Mouse (Mus musculus) hematopoietic multipotent progenitor cell, adult 10-12 weeks (in vitro differentiated cells): ENCODE data around the gene Atg14. TPM values are rescaled to one million over a fixed set of nuclear protein-coding genes. Genes with fewer than 3 reads are reported as not detected.

Experiments
- polyA plus RNA-seq: library from polyadenylated mRNA; stranded (reverse); fragments of >175 nt; gene quantifications from 2 replicates; pipeline ENCODE4 v1.2.3, GENCODE M21; 2012; ENCODE audit warnings: low replicate concordance

The Atg14 gene
- polyA plus RNA-seq: 2.4 and 3.1 TPM in 2 replicates

DNA sequence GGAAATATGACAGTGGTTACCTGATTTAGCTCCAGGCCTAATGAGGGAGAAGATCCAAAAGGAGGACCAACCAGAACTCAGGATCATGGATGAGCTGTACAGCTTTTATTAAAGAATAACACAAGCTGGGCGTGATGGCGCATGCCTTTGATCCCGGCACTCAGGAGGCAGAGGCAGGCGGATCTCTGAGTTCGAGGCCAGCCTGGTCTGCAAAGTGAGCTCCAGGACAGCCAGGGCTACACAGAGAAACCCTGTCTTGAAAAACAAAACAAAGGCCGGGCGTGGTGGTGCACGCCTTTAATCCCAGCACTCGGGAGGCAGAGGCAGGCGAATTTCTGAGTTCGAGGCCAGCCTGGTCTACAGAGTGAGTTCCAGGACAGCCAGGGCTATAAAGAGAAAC is at the start of gene Atg14:
Gene Atg14, minus strand, starts transcription at position 101 of the 400 bp plus-strand sequence.

Other genes starting within 250 kb of the Atg14 start
- gene Lgals3, start 202.9 kb downstream of the Atg14 start, polyA plus RNA-seq: 228 and 1,613 TPM in 2 replicates
- gene Dlgap5, start 152.2 kb downstream of the Atg14 start, polyA plus RNA-seq: 0.96 and 7.9 TPM in 2 replicates
- gene Fbxo34, start 120.2 kb downstream of the Atg14 start, polyA plus RNA-seq: 15.0 and 15.3 TPM in 2 replicates
- 0.93 and 7.1 TPM in 2 replicates for gene Ktn1, start 77.8 kb upstream of the Atg14 start, polyA plus RNA-seq